Mouse (Mus musculus) gastrocnemius, postnatal 14 days (tissue): ENCODE data around the gene Adssl1. TPM values are rescaled to one million over a fixed set of nuclear protein-coding genes. Genes with fewer than 3 reads are reported as not detected.

Experiments used
- DNase-seq: peaks from one replicate; pipeline ENCODE4 v3.0.0; 2021; ENCODE audit warnings: mixed read lengths
- intact Hi-C: fragments of 180-260 bp; cut with DNase I; formaldehyde crosslinking; loops from one replicate; pipeline ENCODE4 v1.15.1; 2025; ENCODE audit warnings: low total_unique reads
- microRNA-seq, 2 experiments: library from miRNA; unstranded; fragments of <30 nt; microRNA quantifications; one replicate each; pipeline ENCODE4 v1.2.0; 2021
- total RNA-seq, 2 experiments: library from RNA; stranded (reverse); gene quantifications; 2 replicates each; pipeline ENCODE4 v1.2.3; 2021

The Adssl1 gene
- total RNA-seq, 2 experiments from 2014 or later: 462 to 471 TPM

DNA sequence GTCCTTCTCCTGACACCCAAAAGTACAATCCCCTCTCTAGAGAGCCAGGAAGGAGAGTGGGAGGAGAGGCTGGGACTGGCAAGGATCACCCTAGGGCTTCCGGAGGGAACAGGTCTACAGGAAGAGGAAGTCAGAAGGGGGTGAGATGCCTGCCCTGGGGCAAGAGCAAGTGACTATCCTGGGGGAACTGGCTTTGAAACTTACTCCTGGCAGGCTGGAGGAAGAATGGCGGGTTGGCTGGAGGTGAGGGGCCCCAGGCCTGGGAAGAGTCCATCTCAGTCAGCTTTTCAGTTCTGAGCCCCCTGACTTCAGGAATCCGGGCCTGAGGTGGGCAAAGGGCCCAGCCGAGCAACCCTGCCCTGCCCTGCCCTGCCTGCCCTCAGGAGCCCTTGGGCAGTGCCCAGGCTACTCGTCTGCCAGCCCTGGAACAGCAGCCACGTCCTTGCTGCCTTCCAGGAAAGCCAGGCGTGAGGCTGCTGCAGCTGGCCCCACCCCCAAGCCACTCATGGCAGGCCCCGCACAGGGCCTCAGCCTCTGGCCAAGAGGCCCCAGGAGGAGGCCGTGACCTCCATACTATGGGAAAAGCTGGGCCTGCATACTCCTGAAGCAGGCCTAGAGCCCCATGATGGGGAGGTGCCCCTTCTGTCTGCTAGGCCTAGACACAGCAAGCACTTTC, 51.0 kb downstream of the Adssl1 start:
- intact Hi-C loops: no loop called here
- peak; percentile 80 for DNase-seq

DNA sequence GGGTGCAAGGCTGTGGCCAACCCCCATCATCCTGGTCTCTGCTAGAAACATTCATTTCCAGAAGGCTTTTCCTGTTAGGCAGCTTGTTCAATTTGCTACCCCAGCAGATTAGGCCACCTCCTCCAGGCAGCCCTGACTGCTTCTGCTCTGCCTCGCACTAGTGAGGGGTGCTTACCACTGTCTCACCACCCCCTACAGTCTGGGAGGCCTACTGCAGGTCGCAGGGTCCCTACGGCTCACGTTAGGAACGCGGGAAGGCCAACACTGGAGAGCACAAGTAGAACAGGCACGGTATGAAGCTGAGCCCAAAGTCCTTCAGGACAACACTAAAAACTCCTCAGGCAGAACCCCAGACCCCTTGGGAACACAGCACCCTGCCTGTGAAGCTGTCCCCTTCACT, 52.0 kb downstream of the Adssl1 start:
- intact Hi-C loops: no loop called here
- no peak for DNase-seq

DNA sequence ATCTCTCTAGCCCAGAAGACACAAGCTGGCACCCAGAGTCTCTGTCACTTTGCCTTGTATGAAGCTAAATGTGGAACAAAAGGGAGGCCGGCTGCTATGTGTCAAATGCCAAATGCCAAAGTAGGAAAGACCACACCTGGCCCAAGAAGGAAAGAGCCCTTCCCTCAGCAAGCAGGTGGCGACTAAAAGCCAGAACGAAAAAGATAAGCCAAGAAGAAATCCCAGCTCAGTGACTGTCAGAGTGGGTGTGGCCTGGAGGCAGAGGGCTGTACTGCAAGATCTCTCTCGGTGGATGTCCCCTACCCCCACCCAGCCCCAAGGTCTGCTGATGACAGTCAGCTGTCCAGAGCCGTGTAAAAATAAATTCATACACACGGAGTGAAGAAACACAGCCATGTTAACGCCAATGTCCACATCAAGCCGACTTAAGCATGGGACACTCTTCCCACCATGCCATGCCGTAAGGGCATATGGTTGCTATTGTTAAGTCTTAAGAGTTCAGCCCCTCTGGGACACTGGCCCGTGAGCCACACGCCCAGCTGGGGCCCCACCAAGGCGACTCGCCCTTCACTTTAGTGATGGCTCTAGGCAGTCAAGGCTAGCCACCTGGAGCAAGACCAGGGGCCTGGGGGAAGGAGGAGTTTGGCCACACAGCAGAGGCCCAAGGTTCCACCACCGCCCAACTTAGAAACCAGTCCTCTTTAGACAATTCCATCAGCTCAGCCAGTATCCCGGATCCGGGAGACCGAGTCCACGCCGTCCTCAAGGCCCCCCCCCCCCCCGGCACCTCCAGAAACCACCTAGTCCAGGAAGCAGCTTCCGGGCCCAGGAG, 53.1 kb downstream of the Adssl1 start:
- intact Hi-C loops: no loop called here
- DNase-seq: peak; percentile 69

DNA sequence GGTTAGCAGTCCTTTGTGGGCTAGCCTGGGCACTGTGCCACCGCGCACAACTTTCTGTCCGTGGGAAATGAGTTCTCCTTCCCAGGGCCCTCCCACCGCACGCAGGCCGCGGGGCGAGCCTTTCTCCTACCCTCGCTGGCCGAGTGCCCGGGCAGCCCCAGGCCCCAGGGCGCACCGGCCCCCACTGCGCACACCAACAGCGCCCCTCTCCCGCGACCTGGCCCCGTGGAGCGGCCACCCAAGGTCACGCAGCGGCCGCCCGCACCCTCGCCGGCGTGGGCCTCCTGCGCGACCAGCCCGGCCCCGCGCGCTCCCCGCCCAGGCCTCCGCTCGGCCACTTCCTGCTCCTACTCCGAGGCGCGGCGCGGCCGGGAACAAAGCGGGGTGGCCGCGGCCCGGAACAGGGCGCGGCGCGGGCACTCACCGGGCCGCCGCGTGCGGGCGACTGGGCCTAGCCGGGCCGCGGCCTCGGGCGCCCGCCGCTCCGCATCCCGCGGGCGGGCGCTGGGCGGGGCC, 53.8 kb downstream of the Adssl1 start:
- intact Hi-C loops: no loop called here
- DNase-seq: peak; percentile 63

DNA sequence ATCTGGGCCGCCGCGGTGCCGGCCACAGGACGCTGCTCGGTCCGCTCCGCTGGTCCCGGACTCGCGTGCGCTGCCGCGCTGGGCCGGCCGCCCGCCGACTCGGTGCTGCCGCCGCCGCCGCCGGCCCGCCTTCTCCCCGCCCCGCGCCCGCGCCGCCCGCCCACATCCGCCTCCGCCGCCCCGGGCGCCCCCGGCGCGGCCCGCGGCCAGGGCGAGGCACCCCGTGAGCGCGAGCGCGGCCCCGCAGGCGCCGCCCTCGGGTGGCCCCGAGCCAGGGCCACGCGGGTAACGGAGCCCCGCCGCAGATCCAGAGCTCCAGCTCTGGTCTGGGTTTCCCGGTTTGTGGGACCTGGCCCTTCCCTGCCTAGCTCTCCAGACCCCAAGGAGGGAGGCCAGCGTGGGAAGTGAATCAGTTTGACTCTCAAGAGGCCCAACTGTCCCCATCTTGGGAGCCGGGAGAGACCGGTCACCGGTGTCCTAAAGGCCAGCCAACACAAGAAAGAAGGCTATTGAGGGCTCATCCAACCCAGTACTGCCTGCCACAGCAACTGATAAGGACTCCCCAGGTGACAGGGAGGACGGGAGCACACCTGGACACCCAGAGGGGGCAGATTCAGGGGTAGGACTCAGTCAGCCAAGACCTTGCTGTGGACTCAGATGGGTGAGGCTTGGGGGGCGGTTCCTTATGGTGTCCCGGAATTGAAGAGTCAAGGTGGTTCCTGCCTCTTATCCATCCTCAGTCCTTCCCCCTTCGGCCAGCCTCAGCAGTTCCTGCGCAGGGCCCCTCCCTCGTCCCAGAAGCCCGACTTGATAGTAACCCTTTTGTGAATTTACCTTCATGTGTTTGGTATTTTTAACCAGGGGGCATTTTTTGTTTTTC, 54.5 kb downstream of the Adssl1 start, which contains the start of gene Akt1:
Gene Akt1, minus strand, starts transcription at position 753 of the 880 bp plus-strand sequence.
- intact Hi-C loops: no loop called here
- DNase-seq: peak; percentile 53

DNA sequence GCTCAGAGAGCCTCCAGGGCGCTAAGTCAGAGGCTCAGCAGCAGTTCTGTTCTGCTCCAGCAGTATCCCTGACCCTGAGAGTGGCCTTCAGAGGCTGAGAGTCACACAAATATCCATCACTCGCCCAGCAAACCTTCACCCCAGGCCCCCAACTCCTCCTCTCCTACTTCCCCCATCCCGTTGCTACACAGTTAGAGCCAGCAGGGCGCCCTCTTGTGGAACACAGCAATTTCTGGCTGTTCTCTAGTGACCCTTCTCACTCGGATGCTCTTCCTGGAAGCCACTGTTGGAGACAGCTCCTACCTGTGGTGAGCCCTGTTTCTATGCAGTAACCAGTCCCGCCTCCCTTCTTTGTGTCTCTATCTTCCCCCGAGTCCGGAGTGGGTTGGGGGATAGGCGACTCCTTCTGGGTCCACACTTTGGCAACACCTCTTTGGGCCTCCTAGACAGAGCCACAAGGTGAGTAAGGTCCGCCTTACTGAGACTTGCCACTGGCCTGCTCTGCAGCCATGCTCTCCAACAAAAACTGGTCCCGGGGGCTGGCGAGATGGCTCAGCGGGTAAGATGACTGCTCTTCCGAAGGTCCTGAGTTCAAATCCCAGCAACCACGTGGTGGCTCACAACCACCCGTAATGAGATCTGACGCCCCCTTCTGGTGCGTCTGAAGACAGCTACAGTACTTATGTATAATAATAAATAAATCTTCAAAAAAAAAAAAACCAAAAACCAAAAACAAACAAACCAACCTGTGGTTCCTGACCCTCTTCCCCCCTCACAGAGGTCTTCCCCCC, 55.6 kb downstream of the Adssl1 start:
- intact Hi-C loops: no loop called here
- DNase-seq: peak; percentile 84

DNA sequence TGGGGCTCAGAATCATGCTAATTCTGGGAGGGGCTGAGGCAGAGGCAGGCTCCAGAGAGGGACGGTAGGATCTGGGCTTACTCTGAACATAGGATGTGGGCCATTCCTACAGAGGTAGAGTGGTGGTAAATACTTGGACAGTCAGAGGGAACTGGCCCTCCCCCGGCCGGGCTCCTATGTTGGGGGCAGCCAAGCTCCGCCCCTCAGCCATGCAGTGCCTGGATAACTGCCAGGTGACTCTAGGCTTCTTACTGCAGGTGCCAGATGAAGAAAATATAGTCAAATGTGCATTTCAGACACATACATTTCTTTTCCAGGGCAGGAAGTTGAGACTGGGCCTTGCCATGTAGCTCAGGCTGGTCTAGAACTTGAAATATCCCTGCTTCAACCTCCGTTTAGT, 57.2 kb downstream of the Adssl1 start:
- no peak for DNase-seq
- intact Hi-C loops: no loop called here

DNA sequence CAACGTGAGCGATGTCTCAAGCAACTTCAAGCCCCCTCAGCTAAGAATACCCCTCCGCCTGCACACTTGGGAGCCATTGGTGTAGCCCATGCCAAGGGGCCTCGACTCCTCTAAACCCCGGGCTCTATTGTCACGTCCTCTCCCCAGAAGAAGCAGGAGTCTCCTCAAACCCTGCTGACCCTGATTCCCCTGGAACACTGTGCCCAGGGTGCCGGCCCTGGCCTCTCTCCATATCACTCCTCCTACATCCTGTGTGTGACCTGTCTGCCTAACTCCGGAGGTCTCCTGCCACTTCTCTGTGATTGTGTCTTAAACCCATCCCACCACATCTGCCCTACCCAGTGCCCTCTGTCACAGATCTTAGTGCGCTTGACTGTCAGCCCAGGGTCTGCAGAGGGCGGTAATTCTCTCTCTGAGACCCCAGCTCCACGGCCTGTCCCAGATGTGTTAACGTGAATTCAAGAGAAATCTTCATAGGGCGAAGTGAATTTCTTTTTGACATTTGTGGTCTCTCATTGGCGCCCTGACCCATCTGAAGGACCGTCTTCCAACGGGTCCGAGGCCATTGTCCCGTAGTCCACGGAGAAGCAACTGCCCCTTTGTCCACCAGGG, 58.2 kb downstream of the Adssl1 start:
- intact Hi-C loops: loop anchor here (2.0 kb wide), 1 partner anchor 29 kb away; no protein-coding TSS in a partner anchor

DNA sequence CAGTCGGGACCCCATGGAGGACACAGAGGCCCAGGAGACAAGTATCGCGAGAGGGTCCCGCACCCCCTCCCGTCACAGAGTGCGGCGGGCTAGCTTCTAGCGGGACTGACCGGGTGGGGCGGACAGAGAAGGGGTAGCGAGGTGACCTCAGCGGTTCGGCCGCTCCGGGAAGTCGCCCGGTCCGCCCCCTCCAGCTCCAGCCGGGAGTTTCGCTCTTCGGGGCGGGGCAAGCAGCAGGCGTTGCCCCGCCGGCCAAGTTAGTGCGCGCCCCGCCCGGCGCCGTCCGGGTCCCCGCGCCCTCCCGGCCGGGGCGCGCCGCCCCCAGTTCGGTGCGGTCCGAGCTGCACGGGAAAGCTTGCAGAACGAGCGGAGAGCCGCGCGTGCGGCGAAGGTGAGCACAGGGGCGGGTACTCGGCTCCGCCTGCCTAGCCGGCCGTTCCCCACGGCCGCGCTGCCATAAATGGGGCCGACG, 58.7 kb downstream of the Adssl1 start, which contains the start of gene Zbtb42:
Gene Zbtb42, plus strand, starts transcription at position 274 of the 472 bp plus-strand sequence.
- DNase-seq: peak; percentile 75
- intact Hi-C loops: loop anchor here (2.0 kb wide), 1 partner anchor 28 kb away; no protein-coding TSS in a partner anchor

More for the DNA sequence above, 58.2 kb downstream of the Adssl1 start:
- no peak for DNase-seq

DNA sequence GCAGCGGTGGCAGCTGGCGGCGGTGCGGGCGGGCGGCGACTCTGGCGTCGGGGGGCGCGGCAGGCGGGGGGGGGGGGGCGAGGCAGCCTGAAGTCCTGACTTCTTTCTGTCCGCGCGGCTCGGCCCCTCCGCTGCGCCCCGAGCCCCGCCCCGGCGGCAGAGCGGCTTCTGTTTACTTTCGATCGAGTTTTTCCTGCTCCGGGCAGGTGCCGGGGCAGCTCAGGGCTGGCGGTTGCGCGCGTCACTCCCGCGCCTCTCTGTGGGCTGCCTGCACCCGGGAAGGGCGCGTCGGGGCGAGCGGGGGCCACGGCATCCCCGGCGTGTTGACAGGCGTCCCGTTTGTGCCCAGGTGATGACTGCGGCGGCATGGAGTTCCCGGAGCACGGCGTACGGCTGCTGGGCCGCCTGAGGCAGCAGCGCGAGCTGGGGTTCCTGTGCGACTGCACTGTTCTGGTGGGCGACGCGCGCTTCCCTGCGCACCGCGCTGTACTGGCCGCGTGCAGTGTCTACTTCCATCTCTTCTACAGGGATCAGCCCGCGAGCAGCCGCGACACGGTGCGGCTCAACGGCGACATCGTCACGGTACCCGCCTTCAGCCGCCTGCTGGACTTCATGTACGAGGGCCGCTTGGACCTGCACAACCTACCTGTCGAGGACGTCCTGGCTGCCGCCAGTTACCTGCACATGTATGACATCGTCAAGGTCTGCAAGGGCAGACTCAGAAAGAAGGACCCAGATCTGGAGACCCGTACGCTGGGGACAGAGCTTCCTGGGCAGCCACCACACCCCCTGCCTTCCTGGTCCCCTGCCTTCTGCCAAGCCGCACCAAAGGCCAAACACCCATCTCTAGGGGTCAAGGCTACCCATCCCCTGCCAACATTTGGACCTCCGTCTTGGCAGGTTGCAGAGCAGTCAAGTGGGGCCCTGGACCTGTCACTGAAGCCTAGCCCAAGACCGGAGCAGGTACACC, 59.5 kb downstream of the Adssl1 start:
- no peak for DNase-seq
- intact Hi-C loops: loop anchor here (2.0 kb wide), 1 partner anchor 27 kb away; no protein-coding TSS in a partner anchor

DNA sequence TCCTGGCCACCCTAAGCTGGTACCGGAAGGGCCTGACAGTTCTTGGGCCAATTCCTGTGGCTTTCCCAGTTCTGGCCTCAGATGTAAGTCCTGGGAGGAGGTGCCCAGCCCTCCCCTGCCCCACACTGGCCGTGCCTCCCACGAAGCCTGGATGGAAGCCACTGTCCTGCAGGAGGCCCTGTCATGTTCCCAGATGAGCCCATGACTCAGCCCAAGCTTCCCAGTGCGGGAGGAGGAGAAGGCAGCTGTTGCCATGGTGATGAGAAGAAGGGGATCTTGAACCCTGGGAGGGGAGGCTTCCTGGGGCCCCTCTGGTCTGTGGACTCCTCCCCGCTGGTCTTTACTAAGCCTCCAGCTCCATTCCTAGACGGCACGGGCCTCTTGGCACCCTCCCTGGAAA, 63.5 kb downstream of the Adssl1 start:
- intact Hi-C loops: no loop called here

DNA sequence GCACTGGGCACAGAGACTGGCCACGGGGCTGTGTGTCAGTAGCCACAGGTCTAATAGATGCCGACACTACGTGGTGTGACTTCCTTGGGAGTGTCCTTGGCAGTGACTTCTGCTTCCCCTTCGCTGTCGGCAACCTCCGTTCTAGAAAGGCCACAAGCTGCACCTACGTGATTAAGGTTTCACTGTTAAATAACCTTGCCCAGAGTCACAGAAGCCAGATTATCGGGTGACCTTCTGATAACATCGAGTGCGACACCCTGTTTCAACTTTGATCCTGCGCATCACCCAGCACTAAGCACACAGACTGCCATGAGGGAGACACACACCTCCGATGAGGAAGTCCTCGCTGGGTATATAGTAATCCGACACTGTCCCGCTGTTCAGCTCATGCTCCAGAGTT, 68.6 kb downstream of the Adssl1 start:
- no peak for DNase-seq
- intact Hi-C loops: no loop called here

More for the DNA sequence above, 63.5 kb downstream of the Adssl1 start:
- no peak for DNase-seq

Small RNAs within 50 kb of the gene (microRNA-seq; reads per million reads assigned to microRNA genes)
- gene Mir6939: 0 to 0.50 reads per million in 2 experiments

Other genes starting within 250 kb of the Adssl1 start
- under 1 TPM; 0.82 to 0.96 TPM for gene A530016L24Rik, start 130.6 kb upstream of the Adssl1 start, total RNA-seq
- gene Tmem179, start 103.3 kb upstream of the Adssl1 start, total RNA-seq: not detected
- gene Inf2, start 31.3 kb upstream of the Adssl1 start, total RNA-seq: 10 to 100 TPM; 15.0 to 16.1 TPM
- 10 to 100 TPM; 16.9 to 18.7 TPM for gene Siva1, start 24.6 kb downstream of the Adssl1 start, total RNA-seq
- gene Akt1, start 54.8 kb downstream of the Adssl1 start, total RNA-seq: 10 to 100 TPM; 78.3 to 89.4 TPM
- 1 to 10 TPM; 1.3 to 2.1 TPM for gene Zbtb42, start 58.8 kb downstream of the Adssl1 start, total RNA-seq
- 10 to 100 TPM; 10.9 to 14.4 TPM for gene Cep170b, start 100.4 kb downstream of the Adssl1 start, total RNA-seq
- 1 to 10 TPM; 3.2 to 4.1 TPM for gene Pld4, start 140.6 kb downstream of the Adssl1 start, total RNA-seq
- 10 to 100 TPM in 1 of 2 experiments, 1 to 10 TPM in 1; 7.8 to 11.3 TPM for gene Ahnak2, start 182.6 kb downstream of the Adssl1 start, total RNA-seq
- gene Clba1, start 188.9 kb downstream of the Adssl1 start, total RNA-seq: under 1 TPM; 0.62 to 0.73 TPM
- gene Cdca4, start 209.4 kb downstream of the Adssl1 start, total RNA-seq: 1 to 10 TPM; 4.3 to 5.8 TPM
- under 1 TPM in 1 of 2 experiments, not detected in 1; 0.10 TPM for gene Gpr132, start 248.2 kb downstream of the Adssl1 start, total RNA-seq